Mouse (Mus musculus) MEL (cell line): ENCODE measurements around the gene Map3k3. TPM values are rescaled to one million over a fixed set of nuclear protein-coding genes. Genes with fewer than 3 reads are reported as not detected.

Experiments used
- DNase-seq: peaks from one replicate; pipeline ENCODE4 v3.0.0; 2011; ENCODE audit warnings: low read depth, low spot score
- H3K27ac ChIP-seq: 2 replicates; pipeline ENCODE4 v1.5.1; 2012; ENCODE audit warnings: low read depth, mild to moderate bottlenecking, control low read depth, low read length, moderate library complexity; ENCODE audit not compliant: control insufficient read depth
- H3K27me3 ChIP-seq, 2 experiments: fragments of 150-350 bp in 1 of 2; sonication (generic) in 1 of 2; 2 replicates each; pipeline ENCODE4 v1.6.1; 2012; ENCODE audit warnings: low read length in 2 of 2, mild to moderate bottlenecking in 2 of 2, improper control_type of control experiment in 1 of 2, moderate library complexity in 1 of 2; ENCODE audit not compliant: insufficient read depth in 2 of 2, control insufficient read depth in 1 of 2
- H3K36me3 ChIP-seq, 2 experiments: 2 replicates each; pipeline ENCODE4 v1.6.1; 2012 to 2014; ENCODE audit warnings: low read length in 2 of 2, improper control_type of control experiment in 1 of 2, inconsistent platforms in 1 of 2, mild to moderate bottlenecking in 1 of 2; ENCODE audit not compliant: insufficient read depth in 2 of 2, control insufficient read depth in 1 of 2
- H3K4me1 ChIP-seq, 2 experiments: fragments of 150-350 bp in 1 of 2; sonication (generic) in 1 of 2; 2 replicates each; pipeline ENCODE4 v1.6.1; 2012; ENCODE audit warnings: low read length in 2 of 2, improper control_type of control experiment in 1 of 2, mild to moderate bottlenecking in 1 of 2; ENCODE audit not compliant: insufficient read depth in 2 of 2, control insufficient read depth in 1 of 2
- H3K4me3 ChIP-seq, 2 experiments: fragments of 150-350 bp in 1 of 2; sonication (generic) in 1 of 2; 2 replicates each; pipeline ENCODE4 v1.5.1; 2012; ENCODE audit warnings: low read depth in 2 of 2, low read length in 2 of 2, mild to moderate bottlenecking in 2 of 2, moderate library complexity in 2 of 2, control low read depth in 1 of 2, improper control_type of control experiment in 1 of 2; ENCODE audit not compliant: control insufficient read depth in 1 of 2, insufficient read depth in 1 of 2
- H3K79me2 ChIP-seq: 2 replicates; pipeline ENCODE4 v1.6.1; 2012; ENCODE audit warnings: mild to moderate bottlenecking, low read length, moderate library complexity; ENCODE audit not compliant: control insufficient read depth, poor library complexity, insufficient read depth
- H3K9ac ChIP-seq: 2 replicates; pipeline ENCODE4 v1.6.1; 2012; ENCODE audit warnings: low read depth, mild to moderate bottlenecking, control low read depth, low read length, moderate library complexity; ENCODE audit not compliant: control insufficient read depth, poor library complexity, severe bottlenecking
- H3K9me3 ChIP-seq: fragments of 150-350 bp; sonication (generic); replicated peaks from 2 replicates; pipeline ENCODE4 v1.6.1; 2012; ENCODE audit warnings: mild to moderate bottlenecking, low read length, improper control_type of control experiment, moderate library complexity; ENCODE audit not compliant: insufficient read depth
- CHD1 ChIP-seq: IDR thresholded peaks from 2 replicates; pipeline ENCODE4 v1.6.1; 2012; ENCODE audit warnings: low read depth, mild to moderate bottlenecking, inconsistent platforms, low read length, improper control_type of control experiment
- CTCF ChIP-seq, 3 experiments: IDR thresholded peaks in 2 of 3; conservative IDR thresholded peaks in 1 of 3; 2 replicates each; pipeline ENCODE4 v1.5.1; 2011 to 2012; ENCODE audit warnings: low read length in 3 of 3, low read depth in 2 of 3, mild to moderate bottlenecking in 2 of 3, improper control_type of control experiment in 1 of 3, inconsistent platforms in 1 of 3, mixed read lengths in 1 of 3, moderate library complexity in 1 of 3; ENCODE audit not compliant: control insufficient read depth in 1 of 3, insufficient read depth in 1 of 3, poor library complexity in 1 of 3, severe bottlenecking in 1 of 3
- ELF1 ChIP-seq: IDR thresholded peaks from 2 replicates; pipeline ENCODE4 v1.6.1; 2014; ENCODE audit warnings: low read depth, mild to moderate bottlenecking, inconsistent platforms, low read length, improper control_type of control experiment, moderate library complexity
- ETS1 ChIP-seq: IDR thresholded peaks from 2 replicates; pipeline ENCODE4 v1.6.1; 2012; ENCODE audit warnings: low read depth, mild to moderate bottlenecking, inconsistent platforms, low read length, improper control_type of control experiment, moderate library complexity
- HCFC1 ChIP-seq: IDR thresholded peaks from 2 replicates; pipeline ENCODE4 v1.6.1; 2012; ENCODE audit warnings: low read depth, mild to moderate bottlenecking, inconsistent platforms, low read length, improper control_type of control experiment, moderate library complexity
- MXI1 ChIP-seq: IDR thresholded peaks from 2 replicates; pipeline ENCODE4 v1.6.1; 2011; ENCODE audit warnings: mild to moderate bottlenecking, low read depth, low read length, improper control_type of control experiment
- MYB ChIP-seq: IDR thresholded peaks from 2 replicates; pipeline ENCODE4 v1.6.1; 2011; ENCODE audit warnings: mild to moderate bottlenecking, low read depth, low read length, improper control_type of control experiment
- NELFE ChIP-seq: IDR thresholded peaks from 2 replicates; pipeline ENCODE4 v1.6.1; 2011; ENCODE audit warnings: low read depth, low read length, improper control_type of control experiment
- NRF1 ChIP-seq: IDR thresholded peaks from 2 replicates; pipeline ENCODE4 v1.6.1; 2014; ENCODE audit warnings: low read depth, mild to moderate bottlenecking, inconsistent platforms, low read length, improper control_type of control experiment, moderate library complexity; ENCODE audit not compliant: poor library complexity, insufficient read depth, severe bottlenecking
- POLR2AphosphoS2 ChIP-seq: IDR thresholded peaks from 2 replicates; pipeline ENCODE4 v1.6.1; 2011; ENCODE audit warnings: low read length, improper control_type of control experiment
- RAD21 ChIP-seq: IDR thresholded peaks from 2 replicates; pipeline ENCODE4 v1.6.1; 2011; ENCODE audit warnings: mild to moderate bottlenecking, low read depth, low read length, improper control_type of control experiment
- RCOR1 ChIP-seq: IDR thresholded peaks from 2 replicates; pipeline ENCODE4 v1.6.1; 2012; ENCODE audit warnings: low read depth, mild to moderate bottlenecking, inconsistent platforms, low read length, improper control_type of control experiment
- SMC3 ChIP-seq: IDR thresholded peaks from 2 replicates; pipeline ENCODE4 v1.6.1; 2011; ENCODE audit warnings: low read depth, low read length, improper control_type of control experiment
- TAL1 ChIP-seq: IDR thresholded peaks from 2 replicates; pipeline ENCODE4 v1.6.1; 2012; ENCODE audit warnings: mild to moderate bottlenecking, inconsistent platforms, low read length, moderate library complexity, mixed read lengths
- TBP ChIP-seq: IDR thresholded peaks from 2 replicates; pipeline ENCODE4 v1.8.0; 2011; ENCODE audit warnings: low read depth, low read length, improper control_type of control experiment
- ZMIZ1 ChIP-seq: IDR thresholded peaks from 2 replicates; pipeline ENCODE4 v1.6.1; 2012; ENCODE audit warnings: low read depth, mild to moderate bottlenecking, inconsistent platforms, low read length, improper control_type of control experiment, moderate library complexity
- ZNF384 ChIP-seq: IDR thresholded peaks from 2 replicates; pipeline ENCODE4 v1.6.1; 2012; ENCODE audit warnings: low read depth, mild to moderate bottlenecking, inconsistent platforms, low read length, improper control_type of control experiment
- polyA plus RNA-seq, 2 experiments: library from polyadenylated mRNA; stranded (reverse) in 1 of 2; unstranded in 1 of 2; fragments of >175 nt in 1 of 2; fragments of >200 nt in 1 of 2; gene quantifications; 2 replicates each; pipeline versions ENCODE4 v1.2.1 to v1.2.4; 2012; ENCODE audit warnings: low replicate concordance in 2 of 2, low read depth in 1 of 2; ENCODE audit not compliant: insufficient read length in 2 of 2, insufficient read depth in 1 of 2, missing spikeins in 1 of 2
- total RNA-seq: library from RNA; depleted of rRNA; stranded (reverse); fragments of 300-350 nt; gene quantifications from 2 replicates; pipeline ENCODE4 v1.2.3, GENCODE M21; 2012

Gene Map3k3
- total and polyA plus RNA-seq, 3 experiments = 10.5 to 14.3 TPM; not detected in 1

DNA sequence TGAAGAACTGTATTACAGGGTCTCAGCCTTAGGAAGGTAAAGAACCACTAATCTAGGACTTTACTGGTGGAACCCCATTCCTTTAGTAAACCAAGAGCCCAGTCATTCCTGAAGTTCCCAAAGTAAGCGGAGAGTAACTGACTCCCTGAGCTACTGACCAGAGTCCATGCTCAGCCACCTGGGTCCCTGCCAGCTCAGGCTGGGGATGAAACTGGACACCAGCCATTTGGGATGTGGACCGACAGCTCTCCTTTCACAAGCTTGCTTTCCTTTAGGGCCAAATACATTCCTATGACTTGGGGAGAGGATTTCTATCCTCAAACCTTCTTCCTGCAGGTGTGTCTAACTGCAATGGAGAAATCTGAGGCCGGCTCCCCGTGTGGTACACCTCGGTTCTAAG, 90.0 kb downstream of the Map3k3 start:
- H3K79me2 ChIP-seq = no peaks in the 10 kb centered on the region
- H3K36me3 ChIP-seq = peaks cover 0 to 43% of the 10 kb centered on the region in 2 experiments; a peak in 3 of 4 replicates
- no peak overlapping the region for H3K4me3 ChIP-seq
- no peaks in the 10 kb centered on the region for H3K27me3 ChIP-seq
- no peak for TF ChIP-seq NRF1
- no peak for TF ChIP-seq ZNF384
- no peak for TF ChIP-seq MYB
- TF ChIP-seq HCFC1 = no peak
- no peak for TF ChIP-seq NELFE
- TF ChIP-seq RAD21 = no peak
- TF ChIP-seq TBP = no peak
- TF ChIP-seq ETS1 = no peak
- no peak for TF ChIP-seq MXI1
- TF ChIP-seq POLR2AphosphoS2 = no peak
- H3K27ac ChIP-seq = no peak overlapping the region
- H3K9ac ChIP-seq = no peak overlapping the region
- DNase-seq = no peak
- peaks cover 26 to 41% of the 10 kb centered on the region in 2 experiments for H3K4me1 ChIP-seq
- no peaks in the 10 kb centered on the region for H3K9me3 ChIP-seq

DNA sequence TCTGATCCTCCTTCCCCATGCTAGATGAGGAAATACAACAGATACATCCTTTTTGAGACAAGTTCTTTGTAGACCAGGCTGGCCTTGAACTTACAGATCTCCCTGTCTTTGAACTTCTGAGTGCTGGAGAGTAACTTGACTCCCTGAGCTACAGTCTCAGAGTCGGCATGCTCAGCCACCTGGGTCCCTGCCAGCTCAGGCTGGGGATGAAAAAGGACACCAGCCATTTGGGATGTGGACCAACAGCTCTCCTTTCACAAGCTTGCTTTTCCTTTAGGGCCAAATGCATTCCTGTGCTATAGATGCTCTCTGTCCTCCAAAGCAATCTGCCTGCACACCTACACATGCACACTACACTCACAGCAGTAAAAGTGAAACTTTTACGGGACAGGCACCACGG, 90.7 kb downstream of the Map3k3 start:
- TF ChIP-seq CHD1 (no peak), ZMIZ1 (no peak), ELF1 (no peak), TAL1 (no peak), SMC3 (no peak), RCOR1 (no peak), CTCF (IDR thresholded peaks at IDR 0.05 in 2 of 3, conservative IDR thresholded peaks at IDR 0.05 in 1 of 3; ENCODE audit: control insufficient read depth in 1 of 3, insufficient read depth in 1 of 3, low read depth in 2 of 3, low read length in 3 of 3, poor library complexity in 1 of 3, severe bottlenecking in 1 of 3) (no peak), MXI1 (no peak), NRF1 (no peak)
- TF ChIP-seq, all 39 proteins: peak for 0
- H3K27me3 ChIP-seq = no peaks in the 10 kb centered on the region
- no peaks in the 10 kb centered on the region for H3K79me2 ChIP-seq
- no peak overlapping the region for H3K4me3 ChIP-seq
- no peak for DNase-seq
- peaks cover 0 to 47% of the 10 kb centered on the region in 2 experiments; a peak in 3 of 4 replicates for H3K36me3 ChIP-seq
- H3K27ac ChIP-seq = no peak overlapping the region
- no peak overlapping the region for H3K9ac ChIP-seq
- peaks cover 28 to 48% of the 10 kb centered on the region in 2 experiments for H3K4me1 ChIP-seq
- H3K9me3 ChIP-seq = no peaks in the 10 kb centered on the region
